Mouse (Mus musculus) erythroid progenitor cell, adult 5-6 weeks (primary cell): ENCODE measurements at regions not wholly inside any gene's neighbourhood (a gene's known extent, or its start where the extent isn't known, plus 50 kb on each side); places are given as distances from the start of the nearest gene placed in this dataset.

ENCODE experiments used
- ATAC-seq: replicated peaks from 2 replicates; pipeline ENCODE4 v1.8.0; 2016; ENCODE audit warnings: moderate number of reproducible peaks, mild to moderate bottlenecking, moderate TSS enrichment, inconsistent platforms; ENCODE audit not compliant: poor library complexity, low FRiP score, severe bottlenecking

DNA sequence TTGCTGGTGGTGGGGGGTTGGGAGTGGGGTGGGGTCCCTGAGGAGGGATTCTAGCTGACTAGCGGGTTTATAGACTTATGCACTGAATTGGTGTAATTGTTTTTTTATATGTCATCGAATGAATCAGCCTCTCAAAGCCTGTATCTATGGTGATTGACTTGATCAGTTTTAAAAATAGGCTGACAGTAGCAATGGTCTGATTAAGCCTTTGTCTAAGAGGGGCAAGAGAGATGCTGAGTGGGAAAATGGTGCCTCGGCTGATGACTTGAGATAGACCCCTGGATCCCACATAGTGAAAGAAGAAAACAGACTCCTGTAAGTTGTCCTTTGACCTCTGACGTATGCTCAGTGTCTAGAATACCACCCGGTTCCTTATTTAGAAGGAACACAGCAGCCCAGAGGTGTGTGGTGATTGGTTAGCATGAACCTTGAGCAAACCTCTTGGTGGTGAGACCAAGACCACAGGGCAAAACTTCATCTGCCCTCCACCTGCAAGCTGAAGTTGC is 312.7 kb upstream of the Klf3 start:
- ATAC-seq: no peak

DNA sequence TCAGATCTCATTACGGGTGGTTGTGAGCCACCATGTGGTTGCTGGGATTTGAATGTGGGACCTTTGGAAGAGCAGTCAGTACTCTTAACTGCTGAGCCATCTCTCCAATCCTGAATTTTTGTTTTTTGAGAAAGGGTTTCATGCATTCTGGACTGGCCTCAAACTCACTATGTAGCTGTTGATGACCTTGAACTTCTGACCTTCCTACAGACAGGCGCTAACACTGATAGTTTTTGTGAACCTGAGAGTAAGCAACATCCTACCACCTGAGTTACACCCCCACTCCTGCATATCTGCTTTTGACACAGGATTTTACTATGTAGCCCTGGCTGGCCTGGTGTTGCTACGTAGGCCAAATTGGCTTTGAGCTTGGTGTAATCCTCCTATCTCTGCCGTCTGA is 308.8 kb upstream of the Klf3 start:
- ATAC-seq: no peak

DNA sequence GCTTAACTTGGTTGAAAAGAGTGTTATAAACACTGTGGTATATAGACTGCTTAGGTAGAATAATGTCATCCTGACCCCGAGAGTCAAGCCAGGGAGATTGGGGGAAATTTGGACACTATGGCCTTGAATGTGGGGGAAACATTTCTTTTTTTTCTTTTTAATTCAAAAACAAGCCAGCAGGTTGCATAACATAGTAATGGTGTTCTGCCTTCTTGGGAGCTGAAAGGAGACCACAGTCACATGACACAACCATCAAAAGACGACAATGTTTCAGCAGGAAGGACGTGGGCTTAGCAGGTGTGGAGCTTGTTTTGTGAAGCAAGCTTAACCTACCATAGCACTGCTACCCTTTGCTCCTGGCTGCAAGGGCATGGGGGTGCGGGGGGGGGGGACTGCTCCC is 306.3 kb upstream of the Klf3 start:
- ATAC-seq: no peak

DNA sequence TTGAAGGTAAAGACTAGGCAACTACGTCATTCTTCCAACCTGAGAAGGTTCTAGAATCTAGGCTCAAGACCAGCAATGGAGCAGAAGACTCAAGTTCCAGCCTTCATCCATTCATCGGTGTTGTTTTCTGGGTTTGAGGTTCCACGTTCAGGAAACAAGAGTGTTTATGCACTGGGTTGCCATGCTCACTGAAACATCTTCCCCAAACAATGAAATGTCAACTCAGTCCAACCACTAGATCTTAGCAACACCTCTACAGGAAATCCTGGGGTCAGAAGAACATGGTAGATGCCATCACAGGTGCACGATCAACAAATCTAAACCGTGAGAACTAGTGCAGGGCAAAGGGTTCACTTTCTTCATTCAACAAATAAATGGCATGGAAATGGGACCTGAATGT is 304.8 kb upstream of the Klf3 start:
- ATAC-seq: no peak

DNA sequence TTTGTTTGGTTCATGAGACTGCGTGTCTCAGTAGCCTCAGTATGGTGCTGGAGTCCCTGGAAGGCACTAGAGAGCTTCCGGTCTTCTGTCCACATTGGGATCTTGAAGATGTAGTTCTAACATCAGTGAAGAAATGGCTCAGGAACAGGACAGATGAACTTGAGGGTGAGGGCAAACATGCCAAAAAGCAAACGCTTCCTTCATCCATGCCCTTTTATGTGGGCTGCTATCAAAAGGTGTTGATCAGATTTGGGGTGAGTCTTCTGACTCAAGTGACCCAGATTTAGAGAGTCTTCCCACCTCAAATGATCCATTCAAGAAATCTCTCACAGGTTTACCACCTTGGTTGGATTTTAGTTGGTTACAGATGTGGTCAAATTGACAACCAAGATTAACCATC is 304.1 kb upstream of the Klf3 start:
- no peak for ATAC-seq

DNA sequence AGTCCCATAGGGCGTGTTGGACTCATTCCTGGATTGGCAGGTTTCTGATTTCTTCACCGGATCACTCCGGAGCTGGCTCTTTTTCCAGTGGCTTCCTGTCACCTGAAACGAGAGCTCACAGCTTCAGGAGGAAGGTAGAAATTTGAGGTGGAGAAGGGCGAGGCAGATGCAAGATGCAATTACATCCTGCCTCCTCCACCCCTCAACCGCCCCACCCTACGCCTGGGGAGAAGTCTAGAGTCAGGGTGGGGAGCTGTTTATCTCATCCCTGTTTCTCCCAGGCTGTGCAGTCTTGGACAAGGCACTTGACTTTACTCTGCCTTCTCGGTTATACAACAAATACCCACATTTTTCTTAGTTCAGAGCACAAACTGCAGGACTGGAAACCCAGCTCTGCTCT is 302.8 kb upstream of the Klf3 start:
- peak; percentile 84 for ATAC-seq

DNA sequence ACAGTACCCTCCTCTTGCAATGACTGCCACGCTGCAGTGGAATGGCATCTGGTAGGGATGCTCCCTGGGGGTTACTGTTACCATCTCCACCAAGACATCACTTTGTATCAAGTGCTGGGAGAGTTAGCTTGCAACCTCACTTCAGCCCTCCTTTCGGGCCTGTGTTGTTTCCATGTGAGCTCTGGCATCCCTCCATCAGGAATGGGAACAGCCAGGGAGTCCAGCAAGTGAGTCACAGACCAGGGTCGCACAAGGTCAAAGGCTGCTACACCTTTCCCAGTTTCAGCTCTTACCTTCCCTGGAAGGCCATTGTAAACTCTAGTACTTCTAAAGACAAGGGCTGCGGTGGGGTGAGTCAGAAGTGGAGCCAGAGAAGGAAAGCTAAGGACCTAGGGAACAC is 302.3 kb upstream of the Klf3 start:
- no peak for ATAC-seq

DNA sequence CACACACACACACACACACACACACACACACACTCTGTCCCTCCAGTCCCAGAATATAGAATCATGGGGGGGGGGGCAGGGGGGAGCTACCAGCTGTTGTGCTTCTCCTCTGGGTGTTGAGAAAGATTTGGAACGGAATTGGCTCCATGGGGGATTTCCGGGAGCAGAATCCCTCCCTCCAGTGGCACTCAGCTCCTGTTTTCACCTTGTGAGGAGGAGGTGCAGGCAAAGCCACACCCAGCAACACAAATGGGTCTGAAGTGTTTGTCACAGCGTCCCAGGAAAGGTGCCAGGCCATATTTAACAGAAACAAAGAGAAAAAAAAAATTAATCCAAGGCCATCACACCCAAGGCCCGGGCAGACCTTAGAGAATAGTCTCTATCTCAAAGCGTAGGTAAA is 301.4 kb upstream of the Klf3 start:
- no peak for ATAC-seq

DNA sequence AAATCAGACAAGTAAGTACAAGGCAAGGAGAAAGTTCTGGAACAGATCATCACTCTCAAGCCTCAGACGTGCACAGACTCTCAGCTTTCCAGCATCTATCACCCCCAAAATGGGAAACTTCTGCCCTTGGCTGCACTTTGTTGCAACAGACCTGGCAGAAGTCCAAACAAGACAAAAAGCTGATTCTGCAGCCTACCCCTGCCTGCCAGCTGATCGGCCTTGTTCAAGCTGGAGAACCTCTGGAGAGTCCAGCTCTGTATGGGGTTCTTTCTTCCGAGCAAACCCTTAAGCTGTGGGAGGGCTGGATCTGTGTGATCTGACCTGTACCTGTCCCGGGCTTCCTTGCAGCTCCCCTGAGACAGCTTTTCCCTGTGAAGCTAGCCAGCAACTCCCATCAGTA is 299.7 kb upstream of the Klf3 start:
- ATAC-seq: no peak

DNA sequence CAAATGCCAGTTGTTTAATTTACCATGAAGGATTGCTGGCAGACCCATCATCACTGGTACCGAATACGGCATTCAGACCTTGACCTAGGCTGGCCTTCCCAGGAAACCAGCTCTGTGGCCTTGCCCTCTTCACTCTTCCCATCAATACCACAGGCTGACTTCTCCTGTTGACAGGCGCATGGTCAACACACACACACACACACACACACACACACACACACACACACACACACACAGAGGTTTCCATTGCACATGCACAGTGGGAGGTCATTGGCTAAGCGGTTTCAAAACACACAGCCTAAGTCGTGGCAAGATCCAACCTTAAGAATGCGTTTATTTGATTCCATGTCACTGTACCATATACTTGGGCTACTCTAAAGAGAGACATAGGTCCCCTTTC is 298.7 kb upstream of the Klf3 start:
- ATAC-seq: no peak

DNA sequence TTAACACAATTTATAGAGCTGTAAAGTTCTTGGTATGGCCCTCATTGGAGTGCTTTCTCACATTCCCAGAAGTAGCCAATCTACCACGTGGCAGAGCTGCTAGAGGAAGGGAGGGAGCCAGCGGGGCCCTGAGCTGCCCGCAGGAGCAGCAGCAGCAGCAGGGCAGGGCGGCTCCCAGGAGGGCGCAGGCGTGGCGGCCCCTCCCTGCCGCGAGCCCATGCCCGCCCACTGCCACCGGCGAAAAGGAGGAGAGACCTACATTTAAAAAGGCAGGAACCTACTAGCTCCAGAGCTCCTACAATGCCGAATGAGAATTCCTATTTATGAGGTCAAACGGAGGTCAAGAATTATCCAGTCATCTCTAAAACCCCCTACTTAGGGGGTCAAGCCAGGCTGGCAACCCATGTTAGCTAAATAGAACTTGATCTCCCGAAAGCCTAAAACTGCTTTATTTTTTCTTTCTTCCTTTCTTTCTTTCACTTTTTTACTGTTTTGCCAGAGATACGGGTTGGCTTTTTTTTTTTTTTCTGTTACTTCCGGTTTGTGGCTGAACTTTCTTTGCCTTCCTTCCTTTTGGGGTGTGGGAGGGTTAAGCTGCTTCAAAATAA is 297.9 kb upstream of the Klf3 start:
- ATAC-seq: peak; percentile 89

DNA sequence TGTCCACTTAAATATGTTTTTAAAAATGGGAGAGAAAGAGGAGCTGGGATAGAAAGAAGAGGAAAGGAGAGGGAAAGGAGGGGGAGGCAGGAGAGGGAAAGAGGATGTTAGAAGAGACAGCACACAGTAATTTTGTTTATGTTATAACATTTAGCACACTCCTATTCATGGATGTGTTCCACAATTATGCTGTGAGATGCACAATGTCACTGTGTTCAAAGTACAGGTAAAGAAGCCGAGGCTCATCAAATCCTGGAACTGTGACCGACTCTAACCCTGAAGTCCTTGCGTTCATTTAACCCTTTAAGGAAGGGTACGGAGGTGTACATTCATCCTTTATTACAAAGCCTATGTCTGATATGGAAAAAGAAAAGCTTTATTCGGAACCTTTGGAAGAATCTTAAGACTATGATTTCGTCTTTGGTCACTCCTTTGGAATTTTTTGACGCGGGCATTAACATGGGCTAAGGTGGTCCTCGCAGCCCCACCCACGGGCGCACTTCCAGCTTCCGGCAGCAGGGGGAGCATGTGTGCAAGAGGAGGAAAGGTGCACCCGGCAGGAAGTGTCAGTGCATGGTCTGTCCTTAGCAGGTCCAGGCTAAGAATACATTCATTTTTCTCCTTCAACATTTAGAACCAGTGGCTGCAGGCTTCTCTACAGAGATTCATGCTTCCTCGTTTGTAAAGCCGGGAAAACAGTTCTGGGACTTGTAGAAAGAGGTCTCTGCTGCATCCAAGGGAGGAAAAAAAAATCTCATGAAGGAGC is 297.2 kb upstream of the Klf3 start:
- peak; percentile 80 for ATAC-seq

DNA sequence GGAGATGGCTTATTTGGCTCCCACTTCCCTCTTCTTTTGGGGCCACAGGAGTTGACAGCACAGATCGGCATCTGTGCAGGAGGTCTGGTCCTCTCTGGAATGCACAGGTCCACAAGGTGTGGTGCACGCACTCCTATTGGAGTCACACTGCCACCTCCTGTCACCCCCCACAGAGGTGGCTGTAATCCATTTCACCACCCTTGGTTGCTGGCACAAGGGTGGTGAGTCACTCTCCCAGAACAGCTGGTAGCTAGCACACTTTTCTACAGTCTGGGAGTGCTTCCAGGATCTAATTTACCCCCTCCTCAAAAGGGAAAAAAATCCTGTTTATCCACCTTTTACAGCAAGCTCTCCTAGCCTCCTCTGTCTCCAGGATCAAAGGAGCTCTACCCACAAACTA is 294.6 kb upstream of the Klf3 start:
- ATAC-seq: no peak

DNA sequence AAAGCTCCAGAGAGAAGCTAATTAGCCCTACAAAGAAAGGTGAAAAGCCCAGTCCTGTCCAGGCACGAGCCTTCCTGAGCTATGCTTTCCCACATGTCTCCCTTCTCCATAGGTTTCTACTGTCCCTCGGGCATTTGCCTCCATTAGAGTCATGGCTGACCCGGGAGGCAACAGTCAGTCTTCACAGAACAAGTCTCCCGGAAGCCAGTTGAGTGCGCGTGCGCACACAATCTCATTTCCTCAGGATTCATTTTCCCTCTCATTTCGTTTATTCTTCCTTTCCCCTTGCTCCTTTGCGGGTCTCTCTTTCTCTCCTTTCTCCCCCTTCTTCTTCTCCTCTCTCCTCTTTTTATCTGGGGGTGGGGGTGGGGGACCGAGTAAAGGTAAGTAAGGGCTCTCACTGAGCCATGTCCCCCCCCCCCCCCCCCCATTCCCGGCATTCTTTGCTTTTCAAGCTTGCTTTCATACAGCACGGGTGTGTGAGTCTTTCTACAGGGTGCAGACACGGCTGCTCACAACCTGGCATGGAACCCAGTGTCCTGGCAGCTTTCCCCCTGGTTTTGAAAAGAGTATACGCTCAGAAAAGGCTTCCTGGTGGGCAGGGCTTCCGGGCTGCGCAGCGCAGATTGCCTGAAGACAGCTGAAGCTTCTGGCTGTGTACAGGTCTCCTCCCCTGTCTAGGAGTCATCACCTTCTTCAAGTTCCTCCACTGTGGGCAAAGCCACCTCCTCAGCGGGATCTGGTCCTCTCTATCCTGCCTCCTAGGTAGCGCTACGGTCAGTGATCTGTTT is 289.8 kb upstream of the Klf3 start:
- ATAC-seq: no peak

DNA sequence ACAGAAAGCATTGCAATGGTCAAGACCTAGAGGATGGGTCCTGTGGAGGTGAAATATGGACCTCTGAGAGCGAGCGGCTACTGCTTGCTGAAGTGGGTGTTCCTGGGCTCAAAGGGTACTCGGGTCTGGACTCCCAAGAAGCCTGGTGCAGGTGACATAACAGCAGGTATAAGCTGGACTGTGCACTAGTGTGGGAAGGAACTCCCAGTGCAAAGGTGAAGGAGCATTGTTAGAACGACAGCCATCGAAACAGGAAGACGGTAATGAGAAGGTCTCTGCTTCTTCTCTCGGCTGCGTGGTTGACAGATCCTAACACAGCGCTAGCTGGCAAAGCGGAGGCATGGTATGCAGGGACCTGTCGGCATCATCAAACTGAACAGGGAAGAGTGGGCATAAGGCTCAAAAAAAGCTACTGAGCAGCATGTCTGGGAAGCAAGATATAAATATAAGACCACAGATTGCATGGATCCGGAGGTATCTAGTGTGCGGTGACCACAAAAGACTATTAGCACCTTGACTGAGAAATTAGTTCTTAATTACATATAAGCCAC is 287.0 kb upstream of the Klf3 start:
- ATAC-seq: no peak

DNA sequence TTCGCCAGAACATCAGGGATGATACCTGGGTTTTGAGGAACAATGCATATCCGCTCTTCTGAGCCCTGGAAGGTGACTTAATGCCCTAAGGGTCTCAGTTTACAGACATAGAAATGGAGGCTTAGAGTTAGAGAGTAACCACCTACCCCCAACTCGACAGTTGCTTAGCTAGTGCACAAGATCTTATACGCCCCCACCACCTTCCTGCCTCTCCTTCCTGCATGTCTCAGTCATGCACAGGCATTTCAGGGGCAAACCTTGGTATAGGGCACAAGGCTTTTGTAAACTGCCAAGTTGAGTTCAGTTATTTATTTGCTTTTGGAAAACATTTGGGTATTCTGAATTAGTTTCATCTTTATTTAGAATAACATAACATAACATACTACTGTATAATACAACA is 285.9 kb upstream of the Klf3 start:
- no peak for ATAC-seq

DNA sequence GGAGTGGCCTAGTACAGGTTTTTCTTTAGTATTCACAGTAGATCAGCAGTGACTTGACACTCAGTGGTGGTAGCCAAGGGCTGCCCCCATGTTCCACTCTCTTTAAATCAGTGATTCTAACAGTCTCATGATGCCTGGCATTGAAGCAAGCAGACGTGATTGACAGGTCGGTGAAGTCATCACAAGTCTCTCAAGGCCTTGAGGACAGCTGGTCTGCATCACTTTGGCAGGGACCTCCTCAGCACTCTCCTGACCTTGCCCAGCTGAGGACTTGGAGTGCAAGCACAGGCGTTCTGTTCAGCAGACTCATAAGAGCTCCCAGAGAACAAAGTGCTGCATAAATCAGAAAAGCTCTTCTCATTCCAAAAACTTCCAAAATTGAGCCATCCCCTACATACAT is 285.4 kb upstream of the Klf3 start:
- ATAC-seq: no peak

DNA sequence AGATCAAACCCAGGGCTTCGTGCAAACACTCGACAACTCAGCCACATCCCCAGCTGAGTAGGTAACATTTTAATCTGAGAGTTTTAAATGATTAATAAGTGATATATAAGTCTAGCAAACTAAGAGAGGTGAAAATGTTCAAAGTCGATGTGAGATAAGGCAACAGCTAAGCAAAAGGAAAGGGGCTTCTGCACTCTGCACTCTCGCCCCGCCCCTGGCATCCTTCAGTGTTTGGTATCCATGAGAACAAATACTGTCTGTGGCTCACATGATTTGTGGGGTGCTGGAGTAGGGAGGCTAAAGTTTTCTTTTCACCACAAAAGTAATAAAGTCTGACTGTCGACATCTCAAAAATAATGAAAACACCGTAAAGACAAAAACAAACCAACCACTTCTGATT is 284.2 kb upstream of the Klf3 start:
- ATAC-seq: no peak

DNA sequence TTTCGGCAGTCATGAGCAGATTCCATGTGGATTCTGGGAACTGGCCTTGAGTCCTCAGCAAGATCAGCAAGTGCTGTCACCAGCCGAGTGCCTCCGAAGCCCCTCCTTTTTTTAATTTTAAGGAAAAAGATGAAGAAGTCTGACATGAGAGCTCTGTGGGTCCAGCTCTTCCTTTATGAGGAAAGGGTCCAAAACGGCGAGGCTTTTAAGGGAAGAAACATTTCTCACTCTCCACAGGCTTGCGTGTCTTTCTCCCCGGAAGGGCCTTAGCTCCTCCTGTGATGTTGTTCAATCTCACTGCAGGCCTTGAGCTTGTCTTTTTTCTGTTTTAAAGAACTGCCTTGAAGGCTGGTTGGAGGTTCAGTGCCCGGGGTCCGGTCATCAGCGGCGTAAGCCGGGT is 283.5 kb upstream of the Klf3 start:
- ATAC-seq: no peak

DNA sequence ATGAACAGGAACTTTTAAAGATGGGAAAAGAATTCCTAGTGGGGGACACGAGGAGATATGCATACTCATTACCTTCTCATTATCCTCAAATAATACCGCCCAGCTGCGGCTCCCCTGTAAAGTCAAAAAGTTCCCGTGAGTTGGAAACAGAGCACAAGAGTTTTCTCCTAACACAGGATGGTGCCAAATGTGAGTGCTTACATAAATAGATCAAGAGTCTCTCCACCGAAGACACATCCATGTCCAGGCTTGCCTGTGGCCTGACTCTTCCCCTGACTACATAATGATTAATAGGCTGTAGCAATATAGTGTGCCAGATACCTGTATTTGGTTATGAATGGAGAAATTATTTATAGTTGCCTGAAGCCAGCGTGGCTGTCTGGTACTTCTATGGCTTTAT is 281.8 kb upstream of the Klf3 start:
- ATAC-seq: no peak

DNA sequence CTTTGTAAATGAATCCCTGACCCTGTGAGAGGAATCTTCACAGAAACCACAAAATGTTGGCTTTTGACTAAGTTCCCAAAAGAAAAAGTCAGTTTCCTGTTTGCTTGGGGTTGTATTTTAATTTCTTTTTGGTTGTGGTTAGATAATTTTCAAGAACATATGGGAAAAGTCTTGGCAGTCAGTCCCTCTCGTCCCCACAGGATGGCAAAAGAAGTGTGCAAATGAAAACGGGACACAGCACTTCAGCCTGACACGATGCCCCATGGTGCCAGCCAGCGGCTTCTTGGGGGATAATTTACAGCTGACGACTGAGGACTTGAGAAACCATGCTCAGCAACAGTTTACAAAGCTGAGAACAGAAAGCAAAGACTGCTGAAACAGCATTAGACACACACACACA is 281.2 kb upstream of the Klf3 start:
- no peak for ATAC-seq
